Mouse (Mus musculus) stomach, adult 2 months (tissue): ENCODE measurements around the gene Gm26620. TPM values are rescaled to one million over a fixed set of nuclear protein-coding genes. Genes with fewer than 3 reads are reported as not detected.

ENCODE experiments used
- polyA plus RNA-seq: library from polyadenylated mRNA; depleted of rRNA; stranded (reverse); fragments of >200 nt; gene quantifications from 2 replicates; pipeline ENCODE4 v1.2.3, GENCODE M21; 2012; rRNA removed

Gene Gm26620
- polyA plus RNA-seq, result 0.65 and 1.0 TPM in 2 replicates

DNA sequence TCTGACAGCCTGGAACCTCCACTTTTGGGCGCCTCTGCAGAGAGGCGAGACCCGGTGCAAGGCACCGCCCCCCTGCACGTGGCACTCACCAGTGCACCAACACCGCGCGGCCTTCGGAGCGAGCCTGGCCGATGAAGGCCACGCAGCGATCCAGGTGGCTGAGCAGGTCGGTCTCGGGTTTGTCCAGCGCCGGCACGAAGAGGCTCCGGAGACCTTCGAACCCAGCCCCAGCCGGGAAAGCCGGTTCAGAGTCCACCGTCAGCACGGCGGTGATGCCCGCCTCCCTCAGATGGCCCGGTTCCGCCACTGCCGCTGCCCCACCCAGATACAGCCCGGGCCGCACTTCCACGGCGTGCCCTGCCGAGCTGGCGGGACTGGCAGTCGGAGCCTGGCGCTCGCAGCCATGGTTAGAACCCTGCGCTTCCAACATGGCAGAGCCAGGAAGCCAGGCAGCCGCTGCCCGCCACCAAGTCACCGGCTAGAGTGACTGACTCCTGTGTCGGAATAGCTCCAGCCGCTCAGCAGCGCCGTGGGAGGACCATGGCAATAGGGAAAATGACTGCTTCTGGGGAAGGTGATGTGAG is at the start of gene Gm26620, which contains the start of gene Dusp12:
TSS of gene Gm26620 (plus strand) at position 88 of the 584 bp plus-strand sequence.
TSS of gene Dusp12 (minus strand) at position 563 of the 584 bp plus-strand sequence.

DNA sequence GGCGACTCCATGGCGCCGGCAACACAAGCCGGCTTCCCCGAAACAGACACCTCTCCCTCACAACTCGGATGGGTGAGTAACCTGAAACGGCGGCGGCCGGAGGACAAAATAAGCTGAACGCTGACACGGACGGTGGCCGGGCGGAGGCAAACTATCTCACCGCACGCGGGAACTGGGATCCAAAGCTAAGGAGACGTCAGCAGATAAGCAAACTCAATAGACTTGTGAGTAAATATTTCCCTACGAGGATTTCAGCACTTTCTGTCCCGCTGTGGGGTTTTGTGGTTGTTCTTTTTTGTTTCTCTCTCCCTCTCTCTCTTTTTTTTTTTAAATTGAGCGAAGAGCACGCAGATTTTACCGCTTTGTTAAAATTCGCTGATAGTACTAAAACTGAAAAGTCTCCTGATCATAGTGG is 17.2 kb upstream of the Gm26620 start, which contains the start of gene Atf6:
TSS of gene Atf6 (minus strand) at position 81 of the 415 bp plus-strand sequence.

DNA sequence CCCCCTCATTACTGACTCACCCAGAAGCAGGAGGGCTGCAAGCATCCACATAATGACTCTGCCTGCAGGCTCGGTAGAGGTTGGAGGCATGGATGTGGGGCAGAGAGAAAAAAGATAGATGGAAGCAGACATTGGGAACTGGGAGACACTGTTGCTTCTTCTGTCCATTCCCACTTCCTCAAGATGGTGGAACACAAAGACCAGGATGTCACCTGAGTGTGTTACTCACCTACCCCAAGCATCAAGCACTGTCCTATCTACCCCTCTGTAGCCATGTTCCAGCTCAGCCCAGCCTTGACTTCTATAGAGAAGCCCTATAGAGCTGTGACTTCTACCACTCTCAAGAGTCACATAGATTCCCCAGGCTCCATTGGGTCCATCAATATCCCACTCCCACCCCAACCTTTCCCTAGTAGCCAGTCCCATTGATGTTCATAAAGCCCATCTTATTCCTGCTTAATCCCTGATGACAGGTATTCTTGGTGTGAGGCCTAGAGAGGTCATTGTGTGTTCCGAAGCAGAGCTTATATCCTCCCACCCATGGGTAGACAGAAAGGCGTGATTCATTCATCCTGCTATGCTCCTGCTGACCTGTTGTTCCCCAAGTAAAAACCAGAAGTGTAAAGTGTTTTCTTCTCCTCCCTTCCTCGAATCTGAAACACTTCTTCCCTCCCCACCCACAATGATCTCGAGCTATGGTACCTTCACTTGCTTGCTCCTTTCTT is 28.2 kb downstream of the Gm26620 start, which contains the start of gene Fcrlb:
TSS of gene Fcrlb (minus strand) at position 51 of the 725 bp plus-strand sequence.

DNA sequence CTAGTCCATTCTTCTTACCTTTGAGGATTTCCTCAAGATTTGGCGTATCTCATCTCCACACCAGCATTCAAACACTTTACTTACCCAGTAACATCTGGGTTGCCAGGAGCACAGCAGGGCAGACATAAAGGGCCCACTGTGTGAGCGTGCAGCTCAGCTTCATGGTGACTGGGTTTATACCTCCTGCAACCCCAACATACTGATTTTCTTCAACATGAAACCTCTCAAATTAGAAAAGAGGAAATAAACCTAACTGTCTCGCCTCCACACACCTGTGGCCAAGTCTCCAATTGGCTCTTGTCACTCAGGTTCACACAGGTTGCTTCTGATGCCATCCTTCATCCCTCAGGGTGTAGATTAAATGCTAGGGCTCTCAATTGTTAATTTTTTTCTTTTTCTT is 42.5 kb downstream of the Gm26620 start, which contains the start of gene Fcrla:
TSS of gene Fcrla (minus strand) at position 206 of the 400 bp plus-strand sequence.

Other genes with a start within 250 kb of the Gm26620 start
- 10.7 and 13.9 TPM in 2 replicates for gene Olfml2b, start 240.5 kb upstream of the Gm26620 start, polyA plus RNA-seq
- gene Atf6, start 17.3 kb upstream of the Gm26620 start, polyA plus RNA-seq, result 2.5 and 3.6 TPM in 2 replicates
- gene Dusp12, start 475 bp downstream of the Gm26620 start, polyA plus RNA-seq, result 3.1 and 4.5 TPM in 2 replicates
- gene Fcrlb, start 27.9 kb downstream of the Gm26620 start, polyA plus RNA-seq, result 0.05 and 0.80 TPM in 2 replicates
- gene Fcrla, start 42.5 kb downstream of the Gm26620 start, polyA plus RNA-seq, result 0.49 TPM in 1 of 2 replicates, not detected in the other
- 2.5 and 3.3 TPM in 2 replicates for gene Fcgr2b, start 91.5 kb downstream of the Gm26620 start, polyA plus RNA-seq
- gene Fcgr4, start 133.9 kb downstream of the Gm26620 start, polyA plus RNA-seq, result 0.30 and 0.38 TPM in 2 replicates
- gene Fcgr3, start 179.9 kb downstream of the Gm26620 start, polyA plus RNA-seq, result 3.2 and 4.2 TPM in 2 replicates
- 1.2 and 1.4 TPM in 2 replicates for gene Cfap126, start 228.9 kb downstream of the Gm26620 start, polyA plus RNA-seq